Mouse (Mus musculus) ES-Bruce4 (cell line): ENCODE measurements around the gene Trmt2b. TPM values are rescaled to one million over a fixed set of nuclear protein-coding genes. Genes with fewer than 3 reads are reported as not detected.

Experiments used
- H3K27ac ChIP-seq: 2 replicates; pipeline ENCODE4 v1.5.1; 2012; ENCODE audit warnings: low read length, inconsistent platforms; ENCODE audit not compliant: insufficient read depth
- H3K27me3 ChIP-seq: 2 replicates; pipeline ENCODE4 v1.6.1; 2012; ENCODE audit warnings: mild to moderate bottlenecking, low read length, inconsistent platforms; ENCODE audit not compliant: control insufficient read depth, poor library complexity, insufficient read depth, severe bottlenecking
- H3K36me3 ChIP-seq: 2 replicates; pipeline ENCODE4 v1.6.1; 2012; ENCODE audit warnings: inconsistent platforms, mild to moderate bottlenecking, low read length, moderate library complexity; ENCODE audit not compliant: control insufficient read depth, poor library complexity, insufficient read depth, severe bottlenecking
- H3K4me1 ChIP-seq: one replicate; pipeline ENCODE4 v1.8.1; 2011; ENCODE audit warnings: low read length; ENCODE audit not compliant: control insufficient read depth, insufficient read depth
- H3K4me3 ChIP-seq: 2 replicates; pipeline ENCODE4 v1.5.1; 2011; ENCODE audit warnings: low read depth, mild to moderate bottlenecking, low read length
- H3K9ac ChIP-seq: 2 replicates; pipeline ENCODE4 v1.6.1; 2012; ENCODE audit warnings: low read depth, mild to moderate bottlenecking, inconsistent platforms; ENCODE audit not compliant: poor library complexity, severe bottlenecking
- H3K9me3 ChIP-seq: replicated peaks from 2 replicates; pipeline ENCODE4 v1.6.1; 2012; ENCODE audit warnings: mild to moderate bottlenecking, low read length, inconsistent platforms; ENCODE audit not compliant: control insufficient read depth, poor library complexity, insufficient read depth, severe bottlenecking
- CTCF ChIP-seq: IDR thresholded peaks from one replicate; pipeline ENCODE4 v1.8.1; 2011; ENCODE audit warnings: low read depth, low read length
- EP300 ChIP-seq: IDR thresholded peaks from 2 replicates; pipeline ENCODE4 v1.6.1; 2011; ENCODE audit warnings: low read depth, low read length; ENCODE audit not compliant: insufficient read depth
- POLR2A ChIP-seq: IDR thresholded peaks from one replicate; pipeline ENCODE4 v1.8.1; 2011; ENCODE audit warnings: low read length; ENCODE audit not compliant: insufficient read depth
- polyA plus RNA-seq: library from polyadenylated mRNA; stranded (reverse); fragments of >200 nt; gene quantifications from 2 replicates; pipeline ENCODE4 v1.2.4, GENCODE M21; 2011; ENCODE audit warnings: low read depth; ENCODE audit not compliant: missing spikeins, insufficient read depth, insufficient read length

Trmt2b gene
- polyA plus RNA-seq, 1 experiment, result 7.7 TPM

DNA sequence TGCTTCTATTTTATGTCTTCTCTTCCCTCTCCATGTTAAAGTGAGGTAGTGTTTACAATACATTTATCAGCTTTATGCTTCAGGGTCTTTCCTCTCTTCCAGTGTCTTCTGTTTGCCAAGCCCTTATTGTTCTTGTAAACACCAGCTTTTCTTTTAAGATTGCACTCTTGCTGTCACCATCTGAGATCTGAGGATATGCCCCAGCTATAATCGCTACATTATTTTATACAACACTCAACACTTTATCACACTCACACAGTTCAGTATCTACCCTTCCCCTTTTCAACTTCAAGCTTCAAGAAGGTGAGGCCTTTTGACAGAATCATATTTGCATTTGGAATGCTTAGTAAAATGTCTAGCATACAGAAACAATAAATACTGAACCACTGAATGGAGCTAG is 26.5 kb upstream of the Trmt2b start:
- no peaks in the 10 kb centered on the region for H3K36me3 ChIP-seq
- no peak overlapping the region for H3K4me3 ChIP-seq
- no peaks in the 10 kb centered on the region for H3K4me1 ChIP-seq
- H3K9me3 ChIP-seq, result no peaks in the 10 kb centered on the region
- H3K27me3 ChIP-seq, result no peaks in the 10 kb centered on the region
- TF ChIP-seq POLR2A, result no peak
- no peak overlapping the region for H3K27ac ChIP-seq
- no peak overlapping the region for H3K9ac ChIP-seq

DNA sequence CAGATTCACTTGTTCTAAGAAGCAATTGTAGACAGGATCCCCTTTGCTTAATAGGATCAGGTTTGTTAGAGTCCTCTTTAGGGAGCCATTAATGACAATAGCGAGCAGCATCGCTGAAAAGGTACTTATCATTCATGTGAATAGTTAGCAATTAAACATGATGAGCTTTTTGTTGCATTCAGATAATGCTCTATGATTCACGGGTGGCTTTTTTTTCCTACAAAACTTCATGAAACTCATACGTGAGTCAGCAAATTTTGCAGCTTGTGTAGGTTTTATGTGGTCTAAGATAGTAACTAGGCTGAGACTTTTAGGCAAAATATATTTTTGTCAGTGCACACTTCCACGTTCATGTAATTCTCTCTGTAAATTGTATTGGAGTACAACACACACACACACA is 23.4 kb upstream of the Trmt2b start:
- H3K9ac ChIP-seq, result no peak overlapping the region
- H3K9me3 ChIP-seq, result no peaks in the 10 kb centered on the region
- no peak overlapping the region for H3K4me3 ChIP-seq
- no peaks in the 10 kb centered on the region for H3K27me3 ChIP-seq
- no peak overlapping the region for H3K27ac ChIP-seq
- TF ChIP-seq POLR2A, result no peak
- no peak for TF ChIP-seq CTCF
- TF ChIP-seq EP300, result no peak
- no peaks in the 10 kb centered on the region for H3K36me3 ChIP-seq
- no peaks in the 10 kb centered on the region for H3K4me1 ChIP-seq

DNA sequence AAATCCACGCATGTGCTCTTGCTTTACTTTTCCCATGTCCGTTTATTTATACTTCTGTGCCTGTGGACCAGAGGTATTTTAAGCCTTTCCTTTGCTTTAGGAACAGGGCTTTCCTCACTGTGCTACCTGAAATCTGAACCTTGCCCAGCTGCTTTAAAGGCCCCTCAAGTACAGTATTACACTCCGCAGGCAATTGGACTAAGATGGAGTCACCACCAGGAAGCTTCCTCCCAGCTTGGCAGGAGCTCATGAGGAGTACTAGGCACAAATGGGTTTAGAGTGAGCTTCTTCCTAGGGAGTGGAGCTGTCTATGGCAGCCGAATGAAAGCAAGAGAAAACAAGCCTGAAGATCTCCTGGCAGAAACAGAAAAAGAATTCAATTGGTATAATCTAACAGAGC is 20.4 kb upstream of the Trmt2b start:
- H3K9ac ChIP-seq, result 0 out of 2 replicates have a peak overlapping the region, but pooled peaks have one; percentile 27
- no peak overlapping the region for H3K27ac ChIP-seq
- H3K9me3 ChIP-seq, result no peaks in the 10 kb centered on the region
- TF ChIP-seq POLR2A, result no peak
- no peak for TF ChIP-seq CTCF
- TF ChIP-seq EP300, result no peak
- no peaks in the 10 kb centered on the region for H3K36me3 ChIP-seq
- no peaks in the 10 kb centered on the region for H3K4me1 ChIP-seq
- H3K27me3 ChIP-seq, result no peaks in the 10 kb centered on the region
- no peak overlapping the region for H3K4me3 ChIP-seq

- Histone ChIP-seq H3K9me3 (no peaks in the 10 kb centered on the region), H3K27me3 (no peaks in the 10 kb centered on the region), H3K9ac (0 out of 2 replicates have a peak overlapping the region, but pooled peaks have one; percentile 27), H3K4me3 (peak overlapping the region; percentile 25), H3K4me1 (no peaks in the 10 kb centered on the region), H3K36me3 (no peaks in the 10 kb centered on the region), H3K27ac (no peak overlapping the region)
- TF ChIP-seq EP300 (no peak), CTCF (no peak), POLR2A (no peak)
Observed at GRCm38 (mm10) chrX:134296737-134297136, 20.0 kb upstream of the Trmt2b start.

- Histone ChIP-seq H3K27me3 (no peaks in the 10 kb centered on the region), H3K27ac (no peak overlapping the region), H3K4me1 (no peaks in the 10 kb centered on the region), H3K4me3 (peak overlapping the region; percentile 25), H3K36me3 (no peaks in the 10 kb centered on the region), H3K9me3 (no peaks in the 10 kb centered on the region), H3K9ac (0 out of 2 replicates have a peak overlapping the region, but pooled peaks have one; percentile 27)
- TF ChIP-seq EP300 (no peak), POLR2A (no peak), CTCF (no peak)
Observed at GRCm38 (mm10) chrX:134296301-134296700, 19.5 kb upstream of the Trmt2b start.

DNA sequence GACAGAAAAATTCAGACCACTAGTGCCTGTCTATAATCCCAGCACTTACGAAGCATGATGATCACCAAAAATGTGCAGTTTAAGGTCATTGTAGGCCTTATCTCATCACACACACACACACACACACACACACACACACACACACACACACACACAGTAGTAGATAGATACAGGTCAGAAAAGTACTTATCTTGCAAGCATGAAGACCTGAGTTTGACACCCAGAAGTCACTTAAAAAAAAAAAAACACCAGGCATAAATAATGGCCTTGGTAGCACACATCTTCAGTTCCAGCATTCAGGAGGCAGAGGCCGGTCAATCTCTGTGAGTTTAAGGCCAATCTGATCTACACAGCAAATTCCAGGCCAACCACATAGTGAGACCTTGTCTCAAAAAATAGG is 10.5 kb upstream of the Trmt2b start:
- Histone ChIP-seq H3K9ac (no peak overlapping the region), H3K27ac (no peak overlapping the region), H3K4me1 (no peaks in the 10 kb centered on the region), H3K9me3 (no peaks in the 10 kb centered on the region), H3K36me3 (no peaks in the 10 kb centered on the region), H3K4me3 (no peak overlapping the region), H3K27me3 (no peaks in the 10 kb centered on the region)
- TF ChIP-seq EP300 (no peak), CTCF (no peak), POLR2A (no peak)
